ENCODE assay signal across 8 mouse cellular contexts in genomic region chr17:21489500-21490001, GRCm38 (mm10). TPM values are rescaled to one million over a fixed set of nuclear protein-coding genes. Genes with fewer than 3 reads are reported as not detected.
DNase-seq lines count a peak whose midpoint lies in the region; ATAC-seq and TF ChIP-seq lines count a peak whose summit lies in the region.

No protein-coding gene starts in this region.

- intact Hi-C loops in heart, postnatal 10 days (cut with DNase I) = loop anchor here (2.0 kb wide), 1 partner anchor 39 kb away; the partner anchor contains the start of gene Zfp51

- peak overlapping the region; percentile 85 for H3K9ac ChIP-seq in heart, embryonic 12.5 days
- H3K9ac ChIP-seq in hindbrain, embryonic 11.5 days (ENCODE audit: low read depth, low read length) = peak overlapping the region; percentile 68

- ATAC-seq in heart, embryonic 12.5 days (ENCODE audit: insufficient number of reproducible peaks, low FRiP score) = no peak
- ATAC-seq in G1E (ENCODE audit: extremely low read depth, insufficient number of reproducible peaks, low FRiP score, poor library complexity, severe bottlenecking) = no peak
- ATAC-seq in hindbrain, embryonic 11.5 days (ENCODE audit: low FRiP score) = peak; percentile 11; the same call in 1 of the 2 replicates
- ATAC-seq in erythroid progenitor cell, adult 5-6 weeks (replicated peaks; ENCODE audit: low FRiP score, poor library complexity, severe bottlenecking) = no peak

- peak overlapping the region; percentile 73 for H3K4me2 ChIP-seq in heart, embryonic 12.5 days
- peak overlapping the region; percentile 81 for H3K4me2 ChIP-seq in hindbrain, embryonic 11.5 days (replicated peaks; ENCODE audit: low read depth, low read length)

- no peaks in the 10 kb centered on the region for H3K27me3 ChIP-seq in heart, embryonic 12.5 days (replicated peaks)
- H3K27me3 ChIP-seq in G1E (ENCODE audit: insufficient read depth, low read length) = no peaks in the 10 kb centered on the region
- H3K27me3 ChIP-seq in hindbrain, embryonic 11.5 days (ENCODE audit: control insufficient read depth, insufficient read depth, low read length) = no peaks in the 10 kb centered on the region

- H3K27ac ChIP-seq in heart, embryonic 12.5 days (ENCODE audit: poor library complexity, severe bottlenecking) = no peak overlapping the region
- no peak overlapping the region for H3K27ac ChIP-seq in hindbrain, embryonic 11.5 days (ENCODE audit: low read depth, low read length)

- 11% methylated on average over 8 of the region's 8 CpGs for WGBS in heart, embryonic 12.5 days
- WGBS in hindbrain, embryonic 11.5 days = 20% methylated on average over 8 of the region's 8 CpGs

- no peaks in the 10 kb centered on the region for H3K9me3 ChIP-seq in heart, embryonic 12.5 days (replicated peaks)
- no peaks in the 10 kb centered on the region for H3K9me3 ChIP-seq in G1E (replicated peaks)
- H3K9me3 ChIP-seq in hindbrain, embryonic 11.5 days (ENCODE audit: control insufficient read depth, low read length) = no peaks in the 10 kb centered on the region

- 0 out of 2 replicates have a peak, but pooled peaks cover 6% of the 10 kb centered on the region for H3K4me1 ChIP-seq in heart, embryonic 12.5 days (replicated peaks)
- H3K4me1 ChIP-seq in G1E (ENCODE audit: insufficient read depth, low read depth, low read length) = peaks cover 19% of the 10 kb centered on the region
- no peaks in the 10 kb centered on the region for H3K4me1 ChIP-seq in hindbrain, embryonic 11.5 days (replicated peaks; ENCODE audit: control insufficient read depth, insufficient read depth, low read length)

- H3K36me3 ChIP-seq in heart, embryonic 12.5 days = peaks cover 7% of the 10 kb centered on the region; the same call in 1 of the 2 replicates
- H3K36me3 ChIP-seq in G1E (replicated peaks) = peaks cover 9% of the 10 kb centered on the region
- H3K36me3 ChIP-seq in hindbrain, embryonic 11.5 days (ENCODE audit: control insufficient read depth, insufficient read depth, low read length) = no peaks in the 10 kb centered on the region

- no peak for TF ChIP-seq CTCF in G1E (IDR thresholded peaks at IDR 0.05; ENCODE audit: low read depth, low read length)

- DNase-seq in heart, postnatal 10 days = no peak
- DNase-seq in G1E (ENCODE audit: low spot score) = no peak
- DNase-seq in hindbrain, embryonic 11.5 days (ENCODE audit: low spot score) = peak; percentile 14
- DNase-seq in mesoderm, embryonic 11.5 days (ENCODE audit: low read depth, low spot score) = peak; percentile 3
- no peak for DNase-seq in cerebellum, adult 11-12 months
- no peak for DNase-seq in natural killer cell, adult 2 months (ENCODE audit: low spot score in 2 of 2)

- peak overlapping the region; percentile 88 for H3K4me3 ChIP-seq in heart, embryonic 12.5 days
- H3K4me3 ChIP-seq in G1E (ENCODE audit: low read depth, low read length) = peak overlapping the region; percentile 84
- H3K4me3 ChIP-seq in hindbrain, embryonic 11.5 days (ENCODE audit: low read depth, low read length) = peak overlapping the region; percentile 74

RNA-seq across cellular contexts. Expression of gene Zfp53, which starts 0.8 kb away (rescaled TPM):
- polyA plus RNA-seq in heart, embryonic 12.5 days (2016; fragmentation: Nextera tagmentation; extraction: Ambion mirVana) = 5.6 and 5.9 TPM in 2 replicates
- total RNA-seq in heart, postnatal 10 days (2021) = 1 to 10 TPM; 2.5 to 2.9 TPM
- 15.1 and 15.3 TPM in 2 replicates for total RNA-seq in G1E (2014; fragmentation: Nextera tagmentation)
- total RNA-seq in G1E (2017) = 8.5 and 8.7 TPM in 2 replicates
- 2.6 and 2.9 TPM in 2 replicates for polyA plus RNA-seq in G1E (2012)
- 8.6 and 10.5 TPM in 2 replicates for polyA plus RNA-seq in hindbrain, embryonic 11.5 days (2014; fragmentation: Nextera tagmentation; extraction: Ambion mirVana)
- total RNA-seq in erythroid progenitor cell, adult 5-6 weeks (2015; ENCODE audit: low replicate concordance) = 2.1 and 11.5 TPM in 2 replicates
- total RNA-seq in erythroid progenitor cell, adult 5-6 weeks (2017; ENCODE audit: low replicate concordance) = 3.3 and 9.1 TPM in 2 replicates

RNA-seq across cellular contexts. Expression of gene Zfp51, which starts 39.4 kb away (rescaled TPM):
- 9.7 and 10.1 TPM in 2 replicates for polyA plus RNA-seq in heart, embryonic 12.5 days (2016; fragmentation: Nextera tagmentation; extraction: Ambion mirVana)
- total RNA-seq in heart, postnatal 10 days (2021) = 1 to 10 TPM; 6.3 to 6.8 TPM
- total RNA-seq in G1E (2014; fragmentation: Nextera tagmentation) (21.5 and 25.3 TPM in 2 replicates), G1E (2017) (14.9 and 16.6 TPM in 2 replicates)
- 0.65 and 0.88 TPM in 2 replicates for polyA plus RNA-seq in G1E (2012)
- polyA plus RNA-seq in hindbrain, embryonic 11.5 days (2014; fragmentation: Nextera tagmentation; extraction: Ambion mirVana) = 16.4 and 17.0 TPM in 2 replicates
- total RNA-seq in erythroid progenitor cell, adult 5-6 weeks (2015; ENCODE audit: low replicate concordance) = 3.4 and 10.1 TPM in 2 replicates
- 6.5 and 11.9 TPM in 2 replicates for total RNA-seq in erythroid progenitor cell, adult 5-6 weeks (2017; ENCODE audit: low replicate concordance)

RNA-seq across cellular contexts. Expression of gene Zfp52, which starts 45.8 kb away (rescaled TPM):
- 2.6 and 2.9 TPM in 2 replicates for polyA plus RNA-seq in heart, embryonic 12.5 days (2016; fragmentation: Nextera tagmentation; extraction: Ambion mirVana)
- total RNA-seq in heart, postnatal 10 days (2021) = 1 to 10 TPM; 6.4 to 7.2 TPM
- total RNA-seq in G1E (2014; fragmentation: Nextera tagmentation) = 5.7 and 7.8 TPM in 2 replicates
- 6.9 and 7.4 TPM in 2 replicates for total RNA-seq in G1E (2017)
- polyA plus RNA-seq in G1E (2012) = 0.36 and 0.61 TPM in 2 replicates
- polyA plus RNA-seq in hindbrain, embryonic 11.5 days (2014; fragmentation: Nextera tagmentation; extraction: Ambion mirVana) = 2.1 and 2.9 TPM in 2 replicates
- 5.0 and 6.3 TPM in 2 replicates for total RNA-seq in erythroid progenitor cell, adult 5-6 weeks (2015; ENCODE audit: low replicate concordance)
- 3.2 and 4.1 TPM in 2 replicates for total RNA-seq in erythroid progenitor cell, adult 5-6 weeks (2017; ENCODE audit: low replicate concordance)

Comparison
In these comparisons a context has a peak if more than half of its experiments do, and no peak if none do; other contexts are left out.
1. DNase-seq: peak in hindbrain, embryonic 11.5 days (single experiment) and mesoderm, embryonic 11.5 days (single experiment); none in heart, postnatal 10 days (0 of 2), G1E (single experiment), cerebellum, adult 11-12 months (single experiment) and natural killer cell, adult 2 months (0 of 2).
2. Peak in every context shown above with its lines, with median percentiles within 50 percentile points of each other: H3K4me3 ChIP-seq.